Mouse (Mus musculus) liver, embryonic 12.5 days (tissue): ENCODE results near the gene Palm2. TPM values are rescaled to one million over a fixed set of nuclear protein-coding genes. Genes with fewer than 3 reads are reported as not detected.

Experiments used
- ATAC-seq: fragments of 200-750 bp; cut with Nextera tagmentation; 2 replicates; pipeline ENCODE4 v1.8.0; 2017; ENCODE audit warnings: moderate number of reproducible peaks, mild to moderate bottlenecking, moderate library complexity
- H3K27ac ChIP-seq: fragments of 300-500 bp; sonication (generic); 2 replicates; pipeline ENCODE4 v1.5.1; 2016; ENCODE audit warnings: mild to moderate bottlenecking
- H3K27me3 ChIP-seq: fragments of 300-500 bp; sonication (generic); replicated peaks from 2 replicates; pipeline ENCODE4 v1.6.1; 2016; ENCODE audit warnings: mild to moderate bottlenecking, moderate library complexity
- H3K36me3 ChIP-seq: fragments of 300-500 bp; sonication (generic); 2 replicates; pipeline ENCODE4 v1.6.1; 2016; ENCODE audit warnings: mild to moderate bottlenecking, moderate library complexity
- H3K4me1 ChIP-seq: fragments of 300-500 bp; sonication (generic); 2 replicates; pipeline ENCODE4 v1.6.1; 2016
- H3K4me2 ChIP-seq: fragments of 300-500 bp; sonication (generic); 2 replicates; pipeline ENCODE4 v1.6.1; 2016; ENCODE audit warnings: mild to moderate bottlenecking, moderate library complexity
- H3K4me3 ChIP-seq: fragments of 300-500 bp; sonication (generic); 2 replicates; pipeline ENCODE4 v1.5.1; 2016; ENCODE audit warnings: mild to moderate bottlenecking, moderate library complexity
- H3K9ac ChIP-seq: fragments of 300-500 bp; sonication (generic); 2 replicates; pipeline ENCODE4 v1.6.1; 2016; ENCODE audit warnings: mild to moderate bottlenecking, moderate library complexity
- H3K9me3 ChIP-seq: fragments of 300-500 bp; sonication (generic); replicated peaks from 2 replicates; pipeline ENCODE4 v1.6.1; 2016; ENCODE audit warnings: mild to moderate bottlenecking, moderate library complexity
- WGBS: fragments of 180-500 bp; shearing (Covaris S2); methylation state at CpG from one replicate; pipeline ENCODE4 v1.1.7; 2016; ENCODE audit not compliant: insufficient replicate concordance; 5-methylcytosine and 5-hydroxymethylcytosine counted together
- polyA plus RNA-seq: library from polyadenylated mRNA; unstranded; fragments of >200 nt; fragmentation: Nextera tagmentation; extraction: Ambion mirVana; gene quantifications from 2 replicates; pipeline ENCODE4 v1.2.1, GENCODE M21; 2016

The Palm2 gene
- polyA plus RNA-seq, 1 experiment from 2014 or later = 0.23 TPM

GRCm38 (mm10) chr4:57633052-57633451 is 199.0 kb downstream of the Palm2 start:
- 81% methylated on average over 7 of the region's 7 CpGs for WGBS
- no peak overlapping the region for H3K9ac ChIP-seq
- no peaks in the 10 kb centered on the region for H3K27me3 ChIP-seq
- no peaks in the 10 kb centered on the region for H3K36me3 ChIP-seq
- H3K4me3 ChIP-seq = no peak overlapping the region
- no peak overlapping the region for H3K4me2 ChIP-seq
- no peak for ATAC-seq
- H3K27ac ChIP-seq = no peak overlapping the region
- no peaks in the 10 kb centered on the region for H3K4me1 ChIP-seq
- no peaks in the 10 kb centered on the region for H3K9me3 ChIP-seq

GRCm38 (mm10) chr4:57634956-57635355 is 200.9 kb downstream of the Palm2 start:
- Histone ChIP-seq H3K4me3 (no peak overlapping the region), H3K27ac (no peak overlapping the region), H3K27me3 (no peaks in the 10 kb centered on the region), H3K9me3 (no peaks in the 10 kb centered on the region), H3K4me2 (no peak overlapping the region), H3K36me3 (no peaks in the 10 kb centered on the region), H3K9ac (no peak overlapping the region), H3K4me1 (no peaks in the 10 kb centered on the region)
- WGBS = 39% methylated on average over 1 of the region's 1 CpGs
- ATAC-seq = no peak

GRCm38 (mm10) chr4:57636782-57637482 is 202.9 kb downstream of the Palm2 start:
- ATAC-seq = no peak
- H3K9ac ChIP-seq = no peak overlapping the region
- WGBS = 66% methylated on average over 9 of the region's 9 CpGs
- no peak overlapping the region for H3K4me3 ChIP-seq
- no peaks in the 10 kb centered on the region for H3K4me1 ChIP-seq
- no peak overlapping the region for H3K4me2 ChIP-seq
- no peaks in the 10 kb centered on the region for H3K9me3 ChIP-seq
- H3K36me3 ChIP-seq = no peaks in the 10 kb centered on the region
- H3K27ac ChIP-seq = no peak overlapping the region
- no peaks in the 10 kb centered on the region for H3K27me3 ChIP-seq

- WGBS = 41% methylated on average over 24 of the region's 24 CpGs
- H3K4me1 ChIP-seq = no peaks in the 10 kb centered on the region
- H3K36me3 ChIP-seq = no peaks in the 10 kb centered on the region
- no peak overlapping the region for H3K9ac ChIP-seq
- no peak overlapping the region for H3K27ac ChIP-seq
- no peak for ATAC-seq
- H3K9me3 ChIP-seq = no peaks in the 10 kb centered on the region
- H3K27me3 ChIP-seq = no peaks in the 10 kb centered on the region
- H3K4me3 ChIP-seq = no peak overlapping the region
- H3K4me2 ChIP-seq = peak overlapping the region; percentile 2; the same call in 1 of the 2 replicates
Measured at GRCm38 (mm10) chr4:57637636-57638386, 203.8 kb downstream of the Palm2 start.

GRCm38 (mm10) chr4:57638941-57639340 is 204.9 kb downstream of the Palm2 start:
- 56% methylated on average over 9 of the region's 9 CpGs for WGBS
- Histone ChIP-seq H3K36me3 (no peaks in the 10 kb centered on the region), H3K4me3 (no peak overlapping the region), H3K27ac (no peak overlapping the region), H3K9me3 (no peaks in the 10 kb centered on the region), H3K4me2 (no peak overlapping the region), H3K4me1 (no peaks in the 10 kb centered on the region), H3K9ac (no peak overlapping the region), H3K27me3 (no peaks in the 10 kb centered on the region)
- ATAC-seq = no peak

- 7% methylated on average over 7 of the region's 7 CpGs for WGBS
- Histone ChIP-seq H3K27me3 (no peaks in the 10 kb centered on the region), H3K27ac (no peak overlapping the region), H3K4me2 (no peak overlapping the region), H3K9me3 (no peaks in the 10 kb centered on the region), H3K4me3 (no peak overlapping the region), H3K9ac (no peak overlapping the region), H3K36me3 (no peaks in the 10 kb centered on the region), H3K4me1 (no peaks in the 10 kb centered on the region)
- ATAC-seq = no peak
Measured at GRCm38 (mm10) chr4:57640222-57640621, 206.2 kb downstream of the Palm2 start.

GRCm38 (mm10) chr4:57640971-57641370 is 206.9 kb downstream of the Palm2 start:
- Histone ChIP-seq H3K4me1 (no peaks in the 10 kb centered on the region), H3K9me3 (no peaks in the 10 kb centered on the region), H3K36me3 (no peaks in the 10 kb centered on the region), H3K27me3 (no peaks in the 10 kb centered on the region), H3K9ac (no peak overlapping the region), H3K4me3 (no peak overlapping the region), H3K27ac (no peak overlapping the region), H3K4me2 (no peak overlapping the region)
- 77% methylated on average over 3 of the region's 3 CpGs for WGBS
- ATAC-seq = no peak

GRCm38 (mm10) chr4:57650994-57651393 is 216.9 kb downstream of the Palm2 start:
- H3K9ac ChIP-seq = no peak overlapping the region
- H3K27ac ChIP-seq = no peak overlapping the region
- WGBS = 26% methylated on average over 1 of the region's 1 CpGs
- H3K4me1 ChIP-seq = no peaks in the 10 kb centered on the region
- H3K4me3 ChIP-seq = no peak overlapping the region
- H3K27me3 ChIP-seq = no peaks in the 10 kb centered on the region
- no peaks in the 10 kb centered on the region for H3K9me3 ChIP-seq
- no peak overlapping the region for H3K4me2 ChIP-seq
- ATAC-seq = no peak
- H3K36me3 ChIP-seq = no peaks in the 10 kb centered on the region

GRCm38 (mm10) chr4:57651547-57651946 is 217.5 kb downstream of the Palm2 start:
- no peaks in the 10 kb centered on the region for H3K27me3 ChIP-seq
- WGBS = 80% methylated on average over 8 of the region's 8 CpGs
- ATAC-seq = no peak
- H3K4me2 ChIP-seq = no peak overlapping the region
- no peaks in the 10 kb centered on the region for H3K9me3 ChIP-seq
- no peaks in the 10 kb centered on the region for H3K36me3 ChIP-seq
- H3K4me3 ChIP-seq = no peak overlapping the region
- H3K4me1 ChIP-seq = no peaks in the 10 kb centered on the region
- H3K27ac ChIP-seq = no peak overlapping the region
- H3K9ac ChIP-seq = no peak overlapping the region

- Histone ChIP-seq H3K27ac (no peak overlapping the region), H3K27me3 (no peaks in the 10 kb centered on the region), H3K4me1 (no peaks in the 10 kb centered on the region), H3K9ac (no peak overlapping the region), H3K36me3 (no peaks in the 10 kb centered on the region), H3K4me3 (no peak overlapping the region), H3K4me2 (no peak overlapping the region), H3K9me3 (no peaks in the 10 kb centered on the region)
- no peak for ATAC-seq
- WGBS = 64% methylated on average over 5 of the region's 5 CpGs
Measured at GRCm38 (mm10) chr4:57652185-57652904, 218.3 kb downstream of the Palm2 start.

- H3K9me3 ChIP-seq = no peaks in the 10 kb centered on the region
- no peak for ATAC-seq
- no peaks in the 10 kb centered on the region for H3K27me3 ChIP-seq
- no peak overlapping the region for H3K9ac ChIP-seq
- no peak overlapping the region for H3K4me3 ChIP-seq
- no peaks in the 10 kb centered on the region for H3K36me3 ChIP-seq
- WGBS = 41% methylated on average over 1 of the region's 1 CpGs
- no peaks in the 10 kb centered on the region for H3K4me1 ChIP-seq
- H3K4me2 ChIP-seq = no peak overlapping the region
- H3K27ac ChIP-seq = no peak overlapping the region
Measured at GRCm38 (mm10) chr4:57655966-57656365, 221.9 kb downstream of the Palm2 start.

GRCm38 (mm10) chr4:57656388-57656787 is 222.3 kb downstream of the Palm2 start:
- H3K9ac ChIP-seq = no peak overlapping the region
- no peaks in the 10 kb centered on the region for H3K27me3 ChIP-seq
- no peak overlapping the region for H3K4me3 ChIP-seq
- 82% methylated on average over 12 of the region's 12 CpGs for WGBS
- no peaks in the 10 kb centered on the region for H3K9me3 ChIP-seq
- no peak overlapping the region for H3K4me2 ChIP-seq
- H3K27ac ChIP-seq = no peak overlapping the region
- H3K4me1 ChIP-seq = no peaks in the 10 kb centered on the region
- H3K36me3 ChIP-seq = no peaks in the 10 kb centered on the region
- ATAC-seq = no peak
